Mouse (Mus musculus) thymus, adult 2 months (tissue): ENCODE data around the gene Dock3.

Experiments
- CTCF ChIP-seq: fragments of 200-500 bp; IDR thresholded peaks from 2 replicates; pipeline ENCODE4 v1.5.1; 2012; ENCODE audit warnings: mild to moderate bottlenecking, control low read depth, low read length, moderate library complexity, borderline replicate concordance; ENCODE audit not compliant: control insufficient read depth, poor library complexity, insufficient read depth; ENCODE audit errors: extremely low read depth
- POLR2A ChIP-seq: fragments of 200-500 bp; IDR thresholded peaks from 2 replicates; pipeline ENCODE4 v1.6.1; 2012; ENCODE audit warnings: mild to moderate bottlenecking, low read length, control low read depth, moderate library complexity; ENCODE audit not compliant: control insufficient read depth, poor library complexity, insufficient read depth; ENCODE audit errors: extremely low read depth

DNA sequence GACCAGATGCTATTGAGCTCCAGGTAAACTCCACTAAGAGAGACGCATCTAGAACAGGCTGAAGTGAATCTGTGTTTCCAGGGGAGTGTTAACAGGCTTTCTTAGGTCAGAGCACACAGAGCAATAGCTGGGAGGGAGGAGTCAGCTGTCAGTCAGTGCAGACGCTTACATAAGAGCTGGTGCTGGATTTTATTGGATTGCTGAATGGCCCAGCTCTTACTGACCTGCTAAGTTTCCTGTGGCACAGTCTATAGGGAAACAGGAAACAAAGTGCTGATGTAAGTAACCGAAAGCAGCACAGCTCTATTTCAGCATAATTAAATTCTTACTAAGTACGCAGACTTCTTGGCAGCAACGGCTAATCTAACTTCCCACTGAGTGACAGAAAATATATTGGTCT lies 323.0 kb downstream of the Dock3 start:
- TF ChIP-seq CTCF (no peak), POLR2A (no peak)
